Mouse (Mus musculus): ENCODE measurements around the gene Kank1.

The Kank1 gene

GRCm38 (mm10) chr19:25236596-25237491 lies at the start of gene Kank1:
Gene Kank1, plus strand, starts transcription at chr19:25236975.
- DNase-seq (ENCODE audit: low spot score): peak; percentile 78

DNA sequence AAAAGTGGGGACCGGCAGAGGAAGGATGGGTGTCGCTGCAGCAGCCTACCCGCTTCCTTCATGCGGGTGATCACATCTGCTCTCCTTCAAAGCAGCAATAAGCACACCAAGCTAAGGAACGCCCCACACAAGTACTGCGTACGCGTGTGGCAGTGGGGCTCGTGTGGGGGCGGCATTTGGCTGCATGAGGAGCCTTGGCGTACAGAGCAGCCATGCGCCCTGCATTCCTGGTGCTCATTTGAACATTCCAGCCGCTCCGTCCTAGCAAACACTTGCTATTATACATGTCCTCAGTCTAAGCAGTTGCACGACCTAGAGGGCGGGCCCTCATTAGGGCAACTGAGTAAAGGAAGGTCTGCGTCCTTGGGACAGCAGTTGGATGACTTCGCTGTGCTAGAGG lies 49.1 kb upstream of the Kank1 start:
- DNase-seq (ENCODE audit: low spot score): no peak

DNA sequence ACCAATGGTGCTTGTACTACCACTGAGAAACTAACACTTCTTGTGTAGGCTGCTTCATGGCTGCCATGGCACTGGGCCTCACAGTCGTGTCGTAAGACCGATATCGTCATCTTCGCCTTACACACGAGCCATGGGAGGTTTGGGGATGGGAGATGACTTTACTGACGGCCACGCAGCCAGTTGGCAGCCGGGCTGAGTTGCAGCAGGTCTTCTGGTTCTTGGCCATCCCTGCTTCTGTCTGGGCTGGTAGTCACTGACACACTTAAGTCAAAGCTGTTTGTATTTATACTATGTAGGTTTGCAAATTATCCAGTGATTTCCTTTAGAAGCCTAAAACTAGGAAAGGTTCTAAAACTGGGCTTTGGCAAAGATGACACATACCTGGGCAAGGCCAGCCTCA lies 43.0 kb upstream of the Kank1 start:
- DNase-seq (ENCODE audit: low spot score): no peak

DNA sequence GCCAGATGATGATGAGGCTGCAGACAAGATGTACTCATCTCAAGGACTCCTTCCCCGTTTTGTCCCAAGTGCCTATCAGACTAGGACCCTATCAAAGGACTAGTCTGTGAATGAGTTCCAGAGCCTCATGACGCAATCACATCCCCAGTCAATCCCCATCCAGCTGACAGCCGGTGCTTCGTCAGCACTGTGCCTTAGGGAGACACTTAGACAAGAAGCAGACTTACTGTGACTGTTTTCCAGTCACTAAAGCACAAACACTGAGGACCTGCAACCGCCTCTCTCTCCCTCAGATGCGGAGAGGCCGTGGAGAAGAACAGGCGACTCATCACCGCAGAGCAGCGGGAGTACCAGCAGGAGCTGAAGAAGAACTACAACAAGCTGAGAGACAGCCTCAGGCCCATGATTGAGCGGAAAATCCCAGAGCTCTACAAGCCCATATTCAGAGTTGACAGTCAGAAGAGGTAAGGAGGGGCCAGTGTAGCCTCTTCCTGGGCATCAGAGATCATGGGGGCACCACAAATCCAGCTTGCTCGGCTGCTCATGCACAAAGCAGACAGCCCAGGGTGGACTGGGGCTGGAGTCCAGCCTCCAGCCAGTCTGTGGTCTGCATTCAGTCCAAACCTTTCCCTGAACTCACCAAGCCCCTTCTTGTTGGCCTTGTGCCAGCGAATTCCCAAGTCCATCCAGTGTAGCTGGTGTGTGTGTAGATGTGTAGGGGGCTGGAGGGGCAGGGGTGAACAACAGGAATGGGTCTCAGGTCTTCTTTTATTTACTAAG lies 36.5 kb upstream of the Kank1 start:
- DNase-seq (ENCODE audit: low spot score): no peak

DNA sequence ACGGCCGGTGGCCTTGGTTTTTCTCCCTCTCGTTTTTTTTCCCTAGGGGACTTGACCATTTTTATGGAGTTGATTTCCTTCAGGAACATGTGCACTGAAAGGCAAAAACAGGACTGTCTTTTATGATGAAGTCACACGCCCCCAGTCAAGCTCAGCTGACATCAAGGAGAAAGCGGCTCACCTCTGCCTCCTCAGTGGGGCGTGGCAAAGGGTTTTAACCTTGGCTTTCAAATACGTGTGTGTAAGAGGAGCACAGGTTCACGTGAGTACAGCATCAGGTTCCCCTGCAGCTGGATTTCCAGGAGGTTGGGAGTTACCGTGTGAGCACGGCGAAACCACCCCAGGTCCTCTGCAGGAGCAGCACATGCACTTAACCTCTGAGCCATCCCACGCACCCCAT lies 33.7 kb upstream of the Kank1 start:
- DNase-seq (ENCODE audit: low spot score): no peak

- no peak for DNase-seq (ENCODE audit: low spot score)
These were observed 29.8 kb upstream of the Kank1 start for GRCm38 (mm10) chr19:25206969-25207368.

DNA sequence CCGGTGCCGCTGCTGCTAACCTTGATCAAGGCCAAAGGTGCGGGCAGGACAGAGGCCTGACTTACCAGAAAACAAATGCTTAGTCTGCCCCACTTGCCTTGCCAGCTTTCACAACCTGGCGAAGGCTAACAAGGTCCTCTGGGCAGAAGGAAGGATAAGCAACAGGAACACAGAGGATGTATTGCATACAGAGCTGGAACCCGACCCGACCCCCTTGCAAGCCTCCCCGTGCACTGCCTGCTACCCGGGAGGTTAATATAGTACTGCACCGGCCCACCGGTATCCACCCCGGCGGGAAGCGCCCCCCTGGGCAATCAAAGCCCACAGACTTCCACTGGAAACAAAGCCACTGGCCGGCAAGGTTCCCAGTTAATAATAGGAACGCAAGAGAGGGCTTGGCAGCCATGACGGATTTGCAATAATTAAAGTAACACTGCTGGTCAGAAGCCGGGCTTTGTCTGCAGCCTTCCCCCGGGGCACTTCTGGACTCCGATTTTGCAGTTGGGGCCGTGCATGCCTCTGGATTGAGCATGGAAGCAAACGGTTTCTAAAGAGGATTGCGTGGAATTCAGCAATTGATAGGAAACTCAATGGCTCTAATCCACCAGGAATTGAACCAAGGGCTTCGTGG lies 28.9 kb upstream of the Kank1 start:
- peak; percentile 45 for DNase-seq (ENCODE audit: low spot score)

DNA sequence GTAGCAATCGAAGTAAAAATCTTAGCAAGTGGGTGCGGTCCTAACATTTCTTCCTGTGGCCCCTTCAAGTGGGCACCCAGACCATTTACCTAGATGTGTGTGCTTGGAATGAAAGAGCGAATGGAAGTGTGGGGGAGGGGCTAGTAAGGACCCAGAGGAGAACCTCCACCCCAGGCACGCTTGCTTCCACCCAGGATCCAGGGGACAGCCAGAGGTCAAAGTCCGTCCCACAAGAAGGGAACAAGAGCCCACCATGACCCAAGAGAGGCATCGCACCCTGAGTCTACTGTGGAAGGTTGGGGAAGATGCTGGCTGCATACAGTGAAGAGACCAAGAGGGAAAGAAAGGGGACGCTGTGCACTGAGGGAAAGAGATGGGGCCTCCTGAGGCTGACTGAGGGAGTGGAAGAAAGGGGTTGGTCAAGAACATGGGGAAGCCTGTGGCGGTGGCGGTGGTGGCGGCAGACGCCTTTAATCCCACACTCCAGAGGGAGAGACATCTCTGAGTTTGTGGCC lies 28.1 kb upstream of the Kank1 start:
- no peak for DNase-seq (ENCODE audit: low spot score)

- DNase-seq (ENCODE audit: low spot score): no peak
These were observed 16.2 kb upstream of the Kank1 start for GRCm38 (mm10) chr19:25220611-25221010.

DNA sequence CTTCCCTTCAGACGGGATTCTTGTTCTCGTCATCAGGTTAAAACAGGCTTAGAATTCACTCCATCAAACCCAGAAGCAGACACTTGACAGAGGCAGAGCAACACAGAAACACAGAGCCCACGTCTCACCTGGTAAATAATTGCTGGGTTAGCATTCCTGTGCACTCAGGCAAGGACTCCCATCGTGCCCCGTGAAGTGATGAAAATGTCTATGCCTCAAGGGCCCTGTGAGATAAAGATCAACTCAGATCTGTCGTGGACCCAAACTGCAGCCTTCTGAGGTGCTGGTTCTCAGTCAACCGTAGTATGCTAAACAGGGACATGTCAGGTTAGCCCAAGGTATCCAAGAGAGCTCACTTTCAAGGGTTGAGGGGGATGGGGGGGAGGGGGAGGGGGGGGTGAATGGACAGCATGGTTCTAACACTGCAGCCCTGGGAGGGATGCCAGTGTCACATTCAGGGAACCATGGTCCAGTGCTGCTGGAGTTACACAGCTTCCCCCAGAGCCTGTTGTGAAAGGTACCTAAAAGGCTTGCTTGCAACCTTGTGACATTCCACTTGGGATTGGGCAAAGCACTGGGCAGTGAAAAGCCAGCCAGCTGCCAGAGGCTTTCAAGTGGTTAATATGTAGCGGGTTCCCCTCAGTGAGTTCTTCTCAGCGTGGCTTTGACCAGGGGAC lies 14.7 kb upstream of the Kank1 start:
- DNase-seq (ENCODE audit: low spot score): no peak

DNA sequence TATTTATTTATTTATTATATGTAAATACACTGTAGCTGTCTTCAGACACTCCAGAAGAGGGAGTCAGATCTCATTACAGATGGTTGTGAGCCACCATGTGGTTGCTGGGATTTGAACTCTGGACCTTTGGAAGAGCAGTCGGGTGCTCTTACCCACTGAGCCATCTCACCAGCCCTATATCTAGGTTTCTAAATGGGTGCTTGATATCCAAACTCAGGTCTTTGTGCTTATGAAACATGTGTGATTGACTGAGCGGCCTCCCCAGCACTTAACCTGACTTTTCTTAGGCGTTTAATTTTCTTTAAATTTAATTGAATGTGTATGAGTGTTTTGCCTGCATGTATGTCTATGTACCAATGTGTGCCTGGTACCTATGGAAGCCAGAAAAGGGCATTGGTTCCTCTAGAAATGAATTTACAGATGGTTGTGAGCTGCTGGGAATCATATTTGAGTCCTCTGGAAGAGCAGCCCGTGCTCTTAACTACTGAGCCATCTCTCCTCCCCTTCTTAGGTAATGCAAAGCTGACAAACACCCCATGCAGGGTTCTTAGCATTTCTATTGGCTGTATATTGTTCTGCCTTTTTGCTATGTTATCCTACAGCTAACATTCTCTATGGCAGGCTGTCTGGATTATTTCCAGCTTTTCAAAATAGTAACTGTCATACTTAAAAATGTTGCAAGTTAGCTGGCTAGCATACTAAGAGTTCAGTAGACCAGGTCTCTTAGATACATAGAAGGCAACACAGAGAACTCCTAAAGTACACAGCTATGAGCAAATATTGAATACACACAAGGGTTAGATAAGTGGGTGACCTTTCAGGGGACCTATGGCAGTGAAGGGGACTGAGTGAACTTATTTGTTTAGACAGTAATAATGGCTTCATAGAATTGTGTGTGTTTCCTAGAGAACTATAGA lies 6.5 kb upstream of the Kank1 start:
- DNase-seq (ENCODE audit: low spot score): no peak

GRCm38 (mm10) chr19:25230975-25231334 lies 5.8 kb upstream of the Kank1 start:
- DNase-seq (ENCODE audit: low spot score): no peak

GRCm38 (mm10) chr19:25232032-25232431 lies 4.7 kb upstream of the Kank1 start:
- no peak for DNase-seq (ENCODE audit: low spot score)

DNA sequence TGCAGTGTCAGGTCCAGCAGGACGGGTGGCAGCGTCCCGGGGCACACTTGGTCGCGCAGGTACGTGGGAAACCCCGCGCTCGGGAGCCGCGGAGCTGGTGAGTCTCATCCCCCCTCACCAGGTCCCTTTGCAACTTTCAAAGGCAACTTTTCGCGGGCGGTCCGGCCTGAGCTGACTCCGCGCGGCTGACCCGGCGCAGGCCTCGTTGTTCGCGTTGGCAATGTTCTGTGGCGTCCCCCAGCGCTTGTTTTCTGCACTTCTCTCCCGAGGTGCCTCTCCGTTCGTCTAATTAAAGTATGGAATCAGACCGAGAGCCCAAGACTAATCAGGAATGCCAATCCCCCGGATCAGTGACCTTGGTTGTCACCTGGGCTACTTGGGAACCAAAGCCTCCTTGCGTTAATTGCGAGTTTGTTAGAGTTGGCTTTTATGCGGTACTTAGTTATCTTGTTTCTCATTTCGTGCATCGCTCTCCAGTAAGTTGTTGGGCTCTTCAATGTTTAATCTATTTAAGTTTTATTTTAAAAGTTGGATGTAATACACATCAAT lies 791 bp downstream of the Kank1 start:
- peak; percentile 65 for DNase-seq (ENCODE audit: low spot score)

DNA sequence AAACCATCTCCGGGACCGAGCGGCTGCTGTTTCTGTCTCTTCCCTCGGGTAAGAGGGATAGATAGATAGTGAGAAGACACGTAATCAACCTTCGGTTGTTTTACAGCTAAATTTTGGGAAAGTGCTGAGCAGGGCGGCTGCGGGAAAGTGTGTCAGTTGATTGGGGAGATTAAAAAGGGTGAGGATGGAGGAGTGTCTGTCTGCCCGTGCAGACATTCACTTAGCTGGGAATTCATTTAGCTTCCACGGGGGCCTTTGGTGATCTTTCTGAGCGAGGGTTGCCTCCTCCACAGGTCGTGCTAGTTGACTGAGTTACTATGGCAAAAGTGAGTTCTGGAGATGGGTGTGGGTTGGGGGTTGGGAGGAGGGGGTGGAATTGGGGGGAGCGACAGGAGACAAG lies 1.3 kb downstream of the Kank1 start:
- no peak for DNase-seq (ENCODE audit: low spot score)

DNA sequence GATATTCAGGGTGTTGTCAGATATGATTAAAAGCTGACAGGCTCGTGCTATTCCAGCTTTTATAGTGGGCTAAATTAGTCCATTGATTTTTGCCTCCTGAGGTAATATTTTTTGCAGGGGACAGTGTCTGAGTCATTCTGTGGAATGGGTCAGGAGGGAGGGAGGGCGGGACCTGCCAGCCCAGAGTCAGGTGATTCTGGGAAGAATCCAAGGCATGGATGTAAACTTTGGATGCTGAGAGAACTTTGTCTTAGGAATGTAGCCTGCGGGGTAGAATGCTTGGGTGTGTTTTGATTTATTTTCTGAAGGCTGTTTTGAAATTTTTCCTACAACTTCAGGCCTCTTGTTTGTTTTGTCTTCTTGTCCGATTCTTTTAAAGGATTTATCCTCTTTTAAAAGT lies 6.8 kb downstream of the Kank1 start:
- DNase-seq (ENCODE audit: low spot score): no peak

DNA sequence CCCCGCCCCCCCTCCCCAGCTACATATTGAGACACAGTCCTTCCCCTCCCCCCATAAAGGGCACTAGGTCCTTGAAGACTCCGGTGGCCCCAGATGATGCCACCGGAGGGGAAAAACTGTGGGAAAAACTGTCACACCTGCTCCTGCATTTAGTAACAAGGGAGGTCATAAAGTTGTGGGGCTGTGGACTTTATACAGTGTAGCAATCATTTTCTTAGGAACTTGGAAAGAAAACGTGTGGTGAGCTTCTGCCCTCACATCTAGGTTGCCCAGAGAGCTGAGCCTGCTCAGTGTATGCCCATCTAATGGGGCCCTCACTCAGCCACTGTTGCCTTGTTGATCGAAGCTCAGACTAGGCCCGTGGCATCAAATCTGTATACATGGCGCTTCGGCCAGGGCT lies 9.3 kb downstream of the Kank1 start:
- DNase-seq (ENCODE audit: low spot score): no peak

DNA sequence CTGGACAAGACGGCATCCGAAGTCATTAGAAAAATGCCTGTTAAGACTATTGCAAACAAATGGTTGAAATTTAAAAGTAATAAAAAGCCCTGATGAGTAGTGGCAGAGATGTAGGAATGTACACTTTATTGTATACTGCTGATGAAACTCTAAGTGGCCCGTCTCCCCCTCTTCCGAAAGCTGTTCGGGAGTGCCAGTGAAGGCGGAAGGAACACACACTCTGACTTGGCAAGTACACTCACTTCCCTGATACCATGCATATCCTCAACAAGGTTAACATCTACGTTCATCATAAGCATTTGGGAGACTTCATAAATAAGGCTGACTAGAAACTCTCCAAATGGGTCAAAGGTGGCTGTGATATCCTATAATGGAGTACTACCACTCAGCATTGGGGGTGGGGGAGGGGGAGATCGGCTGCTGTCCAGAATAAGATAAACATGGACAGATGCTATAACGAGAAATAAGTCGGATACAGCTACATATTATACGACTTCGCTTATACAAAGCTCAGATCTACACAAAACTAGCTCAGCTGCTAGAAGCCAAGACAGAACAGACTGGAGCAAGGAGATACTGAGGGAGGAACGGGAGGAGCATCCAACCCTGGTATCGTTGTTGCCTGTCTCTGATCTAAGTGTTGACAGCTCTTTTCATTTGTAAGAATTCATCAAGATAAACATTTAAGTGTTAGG lies 11.2 kb downstream of the Kank1 start:
- no peak for DNase-seq (ENCODE audit: low spot score)

DNA sequence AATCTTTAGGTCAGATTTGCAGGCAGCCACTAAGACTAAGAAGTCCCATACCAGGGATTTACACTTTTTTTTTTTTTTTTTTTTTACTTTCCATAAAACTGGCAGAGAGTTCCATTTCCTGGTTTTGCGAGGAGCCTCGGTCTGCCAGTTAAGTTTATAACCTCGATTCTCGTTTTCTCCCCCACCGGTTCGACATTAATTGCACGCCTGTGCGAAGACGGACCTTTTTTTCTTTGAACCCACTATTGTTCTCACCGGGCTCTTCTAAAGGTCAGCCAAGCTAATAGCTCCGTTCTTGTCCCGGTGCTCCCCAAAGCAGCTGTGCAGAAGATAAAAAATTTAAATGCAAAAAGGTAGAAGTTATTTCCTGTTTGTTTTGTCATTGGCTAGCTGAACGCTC lies 12.5 kb downstream of the Kank1 start:
- no peak for DNase-seq (ENCODE audit: low spot score)

DNA sequence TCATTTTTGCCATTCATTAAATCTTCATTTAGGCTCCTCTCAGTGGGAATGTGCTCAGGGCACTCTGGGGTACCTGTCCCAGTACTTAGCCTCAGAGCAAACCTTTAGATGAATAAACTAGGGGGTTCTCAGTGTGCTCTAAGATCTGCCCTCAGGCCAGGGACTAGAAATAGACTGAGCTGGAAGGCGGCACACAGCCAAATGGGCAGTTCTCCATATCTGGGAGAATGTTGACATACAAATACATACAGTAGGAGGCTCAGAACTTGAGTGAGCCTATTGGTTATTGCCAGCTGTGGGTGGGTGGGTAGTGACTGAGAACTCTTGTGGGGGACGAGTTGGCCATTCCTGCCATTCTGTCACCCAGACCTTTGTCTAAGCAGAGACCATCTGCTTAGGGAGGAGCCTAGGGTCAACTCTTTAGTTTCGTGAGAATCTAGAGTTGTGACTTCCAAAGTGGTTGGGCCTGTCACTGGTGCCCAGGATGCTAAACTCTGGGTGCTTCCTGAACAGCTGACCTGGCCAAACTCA lies 14.9 kb downstream of the Kank1 start:
- no peak for DNase-seq (ENCODE audit: low spot score)

Measured in retina, embryonic 14.5 days (tissue).